ENCODE assay signal across 24 mouse cellular contexts in the genomic region with DNA sequence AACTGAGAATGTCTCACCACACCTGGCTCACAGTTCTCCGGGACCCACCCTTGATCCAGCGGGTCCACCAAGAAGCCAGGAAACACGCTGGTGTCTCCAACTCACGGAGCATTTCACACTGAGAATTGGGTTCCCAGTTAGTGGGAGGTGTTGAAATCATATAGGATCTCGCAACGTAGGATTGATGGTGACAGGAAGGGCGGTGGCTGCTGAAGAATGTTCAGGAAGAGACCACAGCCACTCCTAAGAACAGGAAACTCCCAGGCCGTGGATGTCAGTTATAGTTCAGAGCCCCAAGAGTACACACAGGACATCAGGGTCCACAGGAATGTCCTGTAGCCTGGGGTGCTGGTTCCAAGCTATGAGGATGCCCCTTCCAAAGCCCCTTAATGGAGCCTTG. TPM values are rescaled to one million over a fixed set of nuclear protein-coding genes. Genes with fewer than 3 reads are reported as not detected.
A peak's percentile ranks its signal among the peaks of the same experiment; 100 is the strongest.
DNase-seq lines count a peak whose midpoint lies in the region; ATAC-seq and TF ChIP-seq lines count a peak whose summit lies in the region.
"Had no signal": no experiment of that assay in that cellular context is flagged by ENCODE, and none has a peak within 500 bp of the region (broad histone marks: within the 10 kb centered on the region; RNA-seq: fewer than 3 reads in every experiment).

No protein-coding gene starts in this region.

- DNase-seq in heart, adult 11 months: peak; percentile 81
- DNase-seq in heart, adult 9 months (ENCODE audit: low spot score in 2 of 2): no peak
- DNase-seq in kidney, postnatal 0 days (ENCODE audit: low spot score): peak; percentile 19
- peak; percentile 25 for DNase-seq in lung, postnatal 10 days
- no peak for DNase-seq in lung, adult 18-20 months
- DNase-seq in left cerebral cortex, postnatal 14 days (ENCODE audit: low spot score in 2 of 2): no peak
- DNase-seq: adrenal gland, postnatal 10 days; B cell, adult 2 months; cerebellum, adult 11 months; cerebellum, adult 8-10 months; cerebellum, postnatal 14 days; gastrocnemius, postnatal 10 days; heart, adult 2 months; heart, postnatal 36 days had no signal

- H3K9me3 ChIP-seq in kidney, postnatal 0 days (replicated peaks; ENCODE audit: low read length): no peaks in the 10 kb centered on the region
- no peaks in the 10 kb centered on the region for H3K9me3 ChIP-seq in kidney, embryonic 14.5 days (ENCODE audit: control insufficient read depth, low read length)
- H3K9me3 ChIP-seq: embryonic facial prominence, embryonic 12.5 days; forebrain, embryonic 15.5 days; heart, embryonic 13.5 days; hindbrain, embryonic 12.5 days had no signal

- no peaks in the 10 kb centered on the region; the same call in 1 of the 2 replicates for H3K27me3 ChIP-seq in kidney, postnatal 0 days (ENCODE audit: insufficient read depth, low read length)
- no peaks in the 10 kb centered on the region for H3K27me3 ChIP-seq in kidney, embryonic 14.5 days (ENCODE audit: control insufficient read depth, insufficient read depth, low read length)
- H3K27me3 ChIP-seq: embryonic facial prominence, embryonic 12.5 days; forebrain, embryonic 15.5 days; heart, embryonic 13.5 days; hindbrain, embryonic 12.5 days had no signal

- TF ChIP-seq CTCF in kidney, postnatal 0 days (IDR thresholded peaks at IDR 0.05; ENCODE audit: low read depth): no peak

- H3K4me3 ChIP-seq in kidney, postnatal 0 days (replicated peaks; ENCODE audit: low read depth, low read length): no peak overlapping the region
- no peak overlapping the region for H3K4me3 ChIP-seq in kidney, embryonic 14.5 days (ENCODE audit: low read length)
- H3K4me3 ChIP-seq: embryonic facial prominence, embryonic 12.5 days; forebrain, embryonic 15.5 days; heart, adult 2 months; heart, embryonic 13.5 days; hindbrain, embryonic 12.5 days had no signal

- no peaks in the 10 kb centered on the region for H3K36me3 ChIP-seq in kidney, postnatal 0 days (ENCODE audit: insufficient read depth, low read length)
- no peaks in the 10 kb centered on the region for H3K36me3 ChIP-seq in kidney, embryonic 14.5 days (ENCODE audit: control insufficient read depth, insufficient read depth, low read length)
- H3K36me3 ChIP-seq: embryonic facial prominence, embryonic 12.5 days; forebrain, embryonic 15.5 days; G1E; heart, embryonic 13.5 days; hindbrain, embryonic 12.5 days had no signal

- intact Hi-C loops in left cerebral cortex, postnatal 14 days (cut with DNase I): no loop called here

- no peak overlapping the region for H3K9ac ChIP-seq in kidney, postnatal 0 days (ENCODE audit: low read depth, low read length)
- H3K9ac ChIP-seq in kidney, embryonic 14.5 days (ENCODE audit: low read depth, low read length): no peak overlapping the region
- H3K9ac ChIP-seq: embryonic facial prominence, embryonic 12.5 days; forebrain, embryonic 15.5 days; heart, embryonic 13.5 days; hindbrain, embryonic 12.5 days had no signal

- H3K4me1 ChIP-seq in kidney, postnatal 0 days (replicated peaks; ENCODE audit: insufficient read depth, low read length): no peaks in the 10 kb centered on the region
- H3K4me1 ChIP-seq in kidney, embryonic 14.5 days (ENCODE audit: control insufficient read depth, insufficient read depth, low read length): no peaks in the 10 kb centered on the region
- H3K4me1 ChIP-seq: embryonic facial prominence, embryonic 12.5 days; forebrain, embryonic 15.5 days; heart, embryonic 13.5 days; hindbrain, embryonic 12.5 days had no signal

- WGBS in kidney, postnatal 0 days: 69% methylated on average over 8 of the region's 8 CpGs
- WGBS in kidney, embryonic 14.5 days: 80% methylated on average over 8 of the region's 8 CpGs

- H3K27ac ChIP-seq in kidney, postnatal 0 days: no peak overlapping the region
- no peak overlapping the region for H3K27ac ChIP-seq in kidney, embryonic 14.5 days (ENCODE audit: low read depth, low read length)
- H3K27ac ChIP-seq: embryonic facial prominence, embryonic 12.5 days; forebrain, embryonic 15.5 days; heart, adult 2 months; heart, embryonic 13.5 days; hindbrain, embryonic 12.5 days had no signal

- ATAC-seq in kidney, postnatal 0 days (replicated peaks; ENCODE audit: low FRiP score, low read depth): no peak
- no peak for ATAC-seq in kidney, embryonic 14.5 days (ENCODE audit: low FRiP score, low TSS enrichment)
- ATAC-seq: CD4-positive, CD25-positive, alpha-beta regulatory T cell, adult 4 months; forebrain, embryonic 15.5 days; hindbrain, embryonic 16.5 days had no signal

- no peak overlapping the region for H3K4me2 ChIP-seq in kidney, postnatal 0 days (ENCODE audit: low read length)
- no peak overlapping the region for H3K4me2 ChIP-seq in kidney, embryonic 14.5 days (replicated peaks; ENCODE audit: low read depth, low read length)
- H3K4me2 ChIP-seq: embryonic facial prominence, embryonic 12.5 days; forebrain, embryonic 15.5 days; heart, embryonic 13.5 days; hindbrain, embryonic 12.5 days had no signal

RNA-seq across cellular contexts. Expression of gene Cfap46, which starts 34.2 kb away (rescaled TPM):
- polyA plus RNA-seq in kidney, postnatal 0 days (2015; fragmentation: Nextera tagmentation; extraction: Ambion mirVana): 0.08 TPM in 1 of 2 replicates, not detected in the other
- polyA plus RNA-seq in kidney, embryonic 14.5 days (2014; fragmentation: Nextera tagmentation; extraction: Ambion mirVana): 0.09 and 0.29 TPM in 2 replicates
- 1 to 10 TPM; 1.6 to 2.2 TPM for total RNA-seq in left cerebral cortex, postnatal 14 days (2021)
- total RNA-seq: common myeloid progenitor, adult 5-6 weeks; G1E had no signal
- polyA plus RNA-seq: CD4-positive, CD25-positive, alpha-beta regulatory T cell, adult 4 months; G1E; heart, embryonic 13.5 days; heart, postnatal 0 days had no signal

Comparison
In these comparisons a context has a peak if more than half of its experiments do, and no peak if none do; other contexts are left out.
1. DNase-seq: peak in heart, adult 11 months (single experiment), kidney, postnatal 0 days (single experiment) and lung, postnatal 10 days (single experiment); none in heart, adult 9 months (0 of 2), lung, adult 18-20 months (0 of 2) and left cerebral cortex, postnatal 14 days (0 of 2).